Mouse (Mus musculus): ENCODE measurements at regions not wholly inside any gene's neighbourhood (a gene's known extent, or its start where the extent isn't known, plus 50 kb on each side); places are given as distances from the start of the nearest gene placed in this dataset.

GRCm38 (mm10) chr13:26267501-26267900 is 502.5 kb downstream of the Hdgfl1 start:
- no peaks in the 10 kb centered on the region for H3K79me2 ChIP-seq (ENCODE audit: control insufficient read depth, insufficient read depth)
- H3K79me3 ChIP-seq (ENCODE audit: low read depth), result no peaks in the 10 kb centered on the region
- H3K27me3 ChIP-seq (ENCODE audit: control insufficient read depth, insufficient read depth, insufficient read length), result no peaks in the 10 kb centered on the region
- H3ac ChIP-seq (ENCODE audit: control insufficient read depth, insufficient read length, low read depth), result no peak overlapping the region
- TF ChIP-seq CEBPB (IDR thresholded peaks at IDR 0.05; ENCODE audit: low read depth), result no peak
- no peak for TF ChIP-seq MYOG (IDR thresholded peaks at IDR 0.05; ENCODE audit: control insufficient read depth, extremely low read depth, insufficient read length)
- no peak for TF ChIP-seq USF1 (IDR thresholded peaks at IDR 0.05; ENCODE audit: low read depth)
- no peak for TF ChIP-seq CTCF (IDR thresholded peaks at IDR 0.05; ENCODE audit: control insufficient read depth, insufficient read depth, insufficient read length)
- no peak for TF ChIP-seq FOSL1 (IDR thresholded peaks at IDR 0.05; ENCODE audit: insufficient read depth, low read length, poor library complexity, severe bottlenecking)
- TF ChIP-seq MAX (IDR thresholded peaks at IDR 0.05), result no peak
- no peak for TF ChIP-seq MYOD1 (IDR thresholded peaks at IDR 0.05; ENCODE audit: control insufficient read depth, insufficient read length, low read depth)
- no peak overlapping the region for H3K4me3 ChIP-seq (ENCODE audit: insufficient read depth, poor library complexity, severe bottlenecking)
- no peaks in the 10 kb centered on the region for H3K36me3 ChIP-seq (ENCODE audit: control insufficient read depth, insufficient read depth)

- no peaks in the 10 kb centered on the region for H3K36me3 ChIP-seq (ENCODE audit: control insufficient read depth, insufficient read depth)
- no peaks in the 10 kb centered on the region for H3K79me2 ChIP-seq (ENCODE audit: control insufficient read depth, insufficient read depth)
- H3K79me3 ChIP-seq (ENCODE audit: low read depth), result no peaks in the 10 kb centered on the region
- no peak overlapping the region for H3ac ChIP-seq (ENCODE audit: control insufficient read depth, insufficient read length, low read depth)
- no peak overlapping the region for H3K4me3 ChIP-seq (ENCODE audit: insufficient read depth, poor library complexity, severe bottlenecking)
- TF ChIP-seq USF1 (IDR thresholded peaks at IDR 0.05; ENCODE audit: low read depth) (no peak), CTCF (IDR thresholded peaks at IDR 0.05; ENCODE audit: control insufficient read depth, insufficient read depth, insufficient read length) (no peak), MYOG (IDR thresholded peaks at IDR 0.05; ENCODE audit: control insufficient read depth, extremely low read depth, insufficient read length) (no peak), CEBPB (IDR thresholded peaks at IDR 0.05; ENCODE audit: low read depth) (no peak), FOSL1 (IDR thresholded peaks at IDR 0.05; ENCODE audit: insufficient read depth, low read length, poor library complexity, severe bottlenecking) (no peak), MYOD1 (IDR thresholded peaks at IDR 0.05; ENCODE audit: control insufficient read depth, insufficient read length, low read depth) (no peak), MAX (IDR thresholded peaks at IDR 0.05) (no peak)
- H3K27me3 ChIP-seq (ENCODE audit: control insufficient read depth, insufficient read depth, insufficient read length), result no peaks in the 10 kb centered on the region
These were observed 534.0 kb downstream of the Hdgfl1 start for GRCm38 (mm10) chr13:26235941-26236340.

- no peak overlapping the region for H3ac ChIP-seq (ENCODE audit: control insufficient read depth, insufficient read length, low read depth)
- no peaks in the 10 kb centered on the region for H3K36me3 ChIP-seq (ENCODE audit: control insufficient read depth, insufficient read depth)
- TF ChIP-seq CTCF (IDR thresholded peaks at IDR 0.05; ENCODE audit: control insufficient read depth, insufficient read depth, insufficient read length) (no peak), USF1 (IDR thresholded peaks at IDR 0.05; ENCODE audit: low read depth) (no peak), MAX (IDR thresholded peaks at IDR 0.05) (no peak)
- H3K4me3 ChIP-seq (ENCODE audit: insufficient read depth, poor library complexity, severe bottlenecking), result no peak overlapping the region
- H3K27me3 ChIP-seq (ENCODE audit: control insufficient read depth, insufficient read depth, insufficient read length), result no peaks in the 10 kb centered on the region
- H3K79me2 ChIP-seq (ENCODE audit: control insufficient read depth, insufficient read depth), result no peaks in the 10 kb centered on the region
- H3K79me3 ChIP-seq (ENCODE audit: low read depth), result no peaks in the 10 kb centered on the region
These were observed 535.3 kb downstream of the Hdgfl1 start for GRCm38 (mm10) chr13:26234703-26235102.

GRCm38 (mm10) chr13:26217299-26217698 is 552.7 kb downstream of the Hdgfl1 start:
- Histone ChIP-seq H3K4me3 (ENCODE audit: insufficient read depth, poor library complexity, severe bottlenecking) (no peak overlapping the region), H3K36me3 (ENCODE audit: control insufficient read depth, insufficient read depth) (no peaks in the 10 kb centered on the region), H3ac (ENCODE audit: control insufficient read depth, insufficient read length, low read depth) (no peak overlapping the region), H3K27me3 (ENCODE audit: control insufficient read depth, insufficient read depth, insufficient read length) (no peaks in the 10 kb centered on the region), H3K79me3 (ENCODE audit: low read depth) (no peaks in the 10 kb centered on the region), H3K79me2 (ENCODE audit: control insufficient read depth, insufficient read depth) (no peaks in the 10 kb centered on the region)
- TF ChIP-seq CTCF (IDR thresholded peaks at IDR 0.05; ENCODE audit: control insufficient read depth, insufficient read depth, insufficient read length) (no peak), MYOD1 (IDR thresholded peaks at IDR 0.05; ENCODE audit: control insufficient read depth, insufficient read length, low read depth) (peak; percentile 46), FOSL1 (IDR thresholded peaks at IDR 0.05; ENCODE audit: insufficient read depth, low read length, poor library complexity, severe bottlenecking) (peak; percentile 69), USF1 (IDR thresholded peaks at IDR 0.05; ENCODE audit: low read depth) (no peak), MAX (IDR thresholded peaks at IDR 0.05) (peak; percentile 68), MYOG (IDR thresholded peaks at IDR 0.05; ENCODE audit: control insufficient read depth, extremely low read depth, insufficient read length) (no peak), CEBPB (IDR thresholded peaks at IDR 0.05; ENCODE audit: low read depth) (peak; percentile 51)

GRCm38 (mm10) chr13:26216579-26216978 is 553.4 kb downstream of the Hdgfl1 start:
- H3K79me3 ChIP-seq (ENCODE audit: low read depth), result no peaks in the 10 kb centered on the region
- H3K27me3 ChIP-seq (ENCODE audit: control insufficient read depth, insufficient read depth, insufficient read length), result no peaks in the 10 kb centered on the region
- H3ac ChIP-seq (ENCODE audit: control insufficient read depth, insufficient read length, low read depth), result no peak overlapping the region
- no peaks in the 10 kb centered on the region for H3K79me2 ChIP-seq (ENCODE audit: control insufficient read depth, insufficient read depth)
- no peak for TF ChIP-seq MYOG (IDR thresholded peaks at IDR 0.05; ENCODE audit: control insufficient read depth, extremely low read depth, insufficient read length)
- peak; percentile 53 for TF ChIP-seq CEBPB (IDR thresholded peaks at IDR 0.05; ENCODE audit: low read depth)
- no peak for TF ChIP-seq FOSL1 (IDR thresholded peaks at IDR 0.05; ENCODE audit: insufficient read depth, low read length, poor library complexity, severe bottlenecking)
- peak; percentile 82 for TF ChIP-seq USF1 (IDR thresholded peaks at IDR 0.05; ENCODE audit: low read depth)
- no peak overlapping the region for H3K4me3 ChIP-seq (ENCODE audit: insufficient read depth, poor library complexity, severe bottlenecking)
- H3K36me3 ChIP-seq (ENCODE audit: control insufficient read depth, insufficient read depth), result no peaks in the 10 kb centered on the region

GRCm38 (mm10) chr13:26205532-26206105 is 564.3 kb downstream of the Hdgfl1 start:
- Histone ChIP-seq H3K4me3 (ENCODE audit: insufficient read depth, poor library complexity, severe bottlenecking) (no peak overlapping the region), H3K79me3 (ENCODE audit: low read depth) (no peaks in the 10 kb centered on the region), H3ac (ENCODE audit: control insufficient read depth, insufficient read length, low read depth) (no peak overlapping the region), H3K79me2 (ENCODE audit: control insufficient read depth, insufficient read depth) (no peaks in the 10 kb centered on the region), H3K27me3 (ENCODE audit: control insufficient read depth, insufficient read depth, insufficient read length) (no peaks in the 10 kb centered on the region), H3K36me3 (ENCODE audit: control insufficient read depth, insufficient read depth) (no peaks in the 10 kb centered on the region)
- TF ChIP-seq USF1 (IDR thresholded peaks at IDR 0.05; ENCODE audit: low read depth), result no peak
- TF ChIP-seq CTCF (IDR thresholded peaks at IDR 0.05; ENCODE audit: control insufficient read depth, insufficient read depth, insufficient read length), result no peak
- TF ChIP-seq FOSL1 (IDR thresholded peaks at IDR 0.05; ENCODE audit: insufficient read depth, low read length, poor library complexity, severe bottlenecking), result no peak
- TF ChIP-seq MYOG (IDR thresholded peaks at IDR 0.05; ENCODE audit: control insufficient read depth, extremely low read depth, insufficient read length), result no peak
- no peak for TF ChIP-seq MAX (IDR thresholded peaks at IDR 0.05)
- no peak for TF ChIP-seq MYOD1 (IDR thresholded peaks at IDR 0.05; ENCODE audit: control insufficient read depth, insufficient read length, low read depth)
- TF ChIP-seq CEBPB (IDR thresholded peaks at IDR 0.05; ENCODE audit: low read depth), result no peak
